Mouse (Mus musculus) urinary bladder, postnatal 10 days (tissue): Measurements from ENCODE around the gene Lasp1.
A peak's percentile ranks its signal among the peaks of the same experiment; 100 is the strongest.

ENCODE experiments used
- DNase-seq: peaks from one replicate; pipeline ENCODE4 v3.0.0; 2022; ENCODE audit warnings: low spot score

Lasp1 gene

DNA sequence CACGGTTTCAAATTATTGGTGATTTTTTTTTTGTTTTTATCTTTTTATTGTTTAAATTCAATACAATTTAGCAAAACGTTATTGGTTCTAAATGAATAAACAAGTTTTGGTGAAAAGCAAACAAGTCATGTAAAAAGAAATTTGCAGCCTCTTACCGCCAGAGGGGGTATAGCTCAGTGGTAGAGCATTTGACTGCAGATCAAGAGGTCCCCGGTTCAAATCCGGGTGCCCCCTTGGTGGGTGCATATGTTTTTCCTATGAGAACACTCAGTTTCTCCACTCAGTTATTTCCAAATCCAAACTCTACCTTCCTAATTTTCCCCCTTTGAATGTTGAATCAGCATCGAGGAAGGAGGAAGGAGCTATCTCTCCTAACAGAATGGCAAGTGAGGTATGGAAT, 1.9 kb upstream of the Lasp1 start:
- no peak for DNase-seq

DNA sequence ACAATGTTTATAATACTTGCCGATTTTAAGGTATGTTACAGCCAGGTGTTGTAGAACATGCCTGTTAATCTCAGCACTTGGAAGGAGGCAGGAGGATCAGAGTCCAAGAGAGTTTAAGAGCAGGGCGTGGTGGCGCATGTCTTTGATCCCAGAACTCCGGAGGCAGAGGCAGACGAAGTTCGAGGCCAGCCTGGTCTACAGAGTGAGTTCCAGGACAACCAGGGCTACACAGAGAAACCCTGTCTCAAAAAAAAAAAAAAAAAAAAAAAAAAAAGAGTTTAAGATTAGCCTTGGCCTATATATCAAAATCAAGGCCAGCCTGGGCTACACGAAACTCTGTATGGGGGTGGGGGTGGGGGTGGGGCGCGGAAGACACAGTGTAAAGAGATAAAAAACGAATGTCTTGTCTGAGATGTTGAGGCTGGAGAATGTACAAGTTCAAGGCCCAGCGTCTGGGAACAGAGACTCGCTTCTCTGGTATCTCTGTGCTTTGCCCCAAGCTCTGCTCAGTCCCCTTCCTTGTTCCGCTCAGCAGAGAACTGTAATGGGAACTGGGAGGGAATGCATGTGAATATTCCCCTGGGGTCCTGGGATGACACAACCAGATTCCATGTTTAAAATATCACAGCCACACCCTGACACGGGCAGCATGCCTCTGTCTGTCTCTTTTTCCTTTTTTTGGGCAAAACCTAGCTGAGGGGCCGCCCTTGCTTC, 1.3 kb upstream of the Lasp1 start:
- no peak for DNase-seq

DNA sequence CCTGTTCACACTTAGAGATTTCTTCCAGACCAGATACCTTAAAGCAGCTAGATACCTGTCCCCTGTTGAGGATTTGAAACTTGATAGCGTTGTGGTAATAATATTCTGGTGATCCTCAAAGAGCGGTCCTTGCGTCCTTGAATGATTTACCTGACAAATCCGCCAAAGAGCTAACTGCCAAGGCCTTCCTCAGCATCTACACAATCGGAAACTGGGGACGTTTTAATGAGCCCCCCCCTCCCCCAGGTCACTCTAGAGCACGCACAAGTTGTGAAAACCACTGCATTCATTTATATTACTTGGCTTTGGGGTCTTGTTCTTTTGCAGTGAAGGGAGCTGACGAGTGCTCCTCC, 741 bp upstream of the Lasp1 start:
- DNase-seq = no peak

DNA sequence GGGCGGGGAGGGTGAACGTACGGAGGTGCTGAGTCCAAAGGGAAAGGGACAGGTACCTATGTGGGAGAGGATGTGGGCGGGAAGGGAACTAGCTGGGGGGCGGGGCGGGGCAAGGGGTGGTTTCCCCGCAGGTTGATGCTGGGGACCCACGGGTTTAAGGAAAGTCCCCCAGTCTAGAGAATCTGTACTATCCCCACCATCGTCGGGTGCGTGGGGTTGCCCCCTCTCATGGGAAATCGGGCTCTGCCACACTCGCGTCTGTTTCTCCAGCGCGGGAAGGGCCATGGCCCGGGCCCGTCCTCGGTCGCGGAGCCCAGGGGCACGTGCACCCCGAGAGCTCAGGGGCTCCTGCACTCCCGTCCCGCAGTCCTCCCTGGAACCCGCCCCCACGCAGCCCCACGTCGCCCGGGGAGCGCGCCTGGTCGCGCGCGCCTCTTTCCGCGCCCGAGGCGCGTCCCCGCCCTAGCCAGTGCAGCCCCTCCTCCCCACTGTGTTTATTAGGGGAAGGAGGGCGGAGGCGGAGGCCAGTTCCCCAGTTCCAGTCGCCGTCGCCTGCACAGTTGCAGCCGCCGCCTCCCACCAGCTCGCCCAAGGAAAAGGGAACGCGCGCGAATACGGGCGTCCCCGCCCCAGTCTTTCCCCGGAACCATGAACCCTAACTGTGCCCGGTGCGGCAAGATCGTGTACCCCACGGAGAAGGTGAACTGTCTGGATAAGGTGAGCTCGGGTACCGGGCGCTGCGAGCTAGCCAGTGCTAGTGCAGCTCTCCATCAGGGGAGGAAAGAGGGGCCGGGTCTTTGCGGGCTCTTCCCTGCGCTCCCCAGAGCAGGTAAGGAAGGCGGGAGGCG, 570 bp downstream of the Lasp1 start:
- peak; percentile 44 for DNase-seq

DNA sequence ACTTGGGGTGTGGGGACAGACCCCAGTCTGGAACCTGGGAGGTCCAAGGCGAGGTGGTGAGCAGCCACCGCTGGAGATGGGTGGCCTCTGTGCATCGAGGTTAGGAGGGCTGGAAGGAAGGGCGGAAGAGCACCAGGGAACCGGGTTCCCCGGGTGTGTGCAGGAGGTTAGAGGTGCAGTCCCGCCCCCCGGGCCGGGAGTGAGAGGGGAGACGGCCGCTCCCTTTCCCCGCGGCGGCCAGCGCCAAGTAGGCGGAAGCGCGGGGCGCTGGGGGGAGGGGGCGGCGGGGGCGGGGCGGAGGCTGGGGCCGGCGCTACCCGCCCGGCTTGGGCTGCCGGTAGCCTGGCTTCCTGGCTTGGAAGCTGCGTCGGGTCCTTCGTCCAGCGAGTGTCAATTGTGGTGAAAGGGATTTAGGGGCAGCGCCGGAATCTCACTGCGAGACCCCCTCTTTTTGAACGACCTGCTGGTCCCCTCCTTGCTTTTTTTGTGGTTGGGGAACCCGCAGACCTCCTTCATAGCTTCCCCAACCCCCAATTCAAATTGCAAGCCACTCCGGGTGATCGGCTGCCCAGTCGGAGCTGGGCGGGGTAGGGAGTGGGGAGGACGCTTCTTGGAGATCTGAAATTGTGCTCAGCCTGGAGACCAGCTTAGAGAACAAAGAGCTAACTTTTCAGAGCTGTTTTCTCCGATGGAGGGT, 1.3 kb downstream of the Lasp1 start:
- DNase-seq = no peak

DNA sequence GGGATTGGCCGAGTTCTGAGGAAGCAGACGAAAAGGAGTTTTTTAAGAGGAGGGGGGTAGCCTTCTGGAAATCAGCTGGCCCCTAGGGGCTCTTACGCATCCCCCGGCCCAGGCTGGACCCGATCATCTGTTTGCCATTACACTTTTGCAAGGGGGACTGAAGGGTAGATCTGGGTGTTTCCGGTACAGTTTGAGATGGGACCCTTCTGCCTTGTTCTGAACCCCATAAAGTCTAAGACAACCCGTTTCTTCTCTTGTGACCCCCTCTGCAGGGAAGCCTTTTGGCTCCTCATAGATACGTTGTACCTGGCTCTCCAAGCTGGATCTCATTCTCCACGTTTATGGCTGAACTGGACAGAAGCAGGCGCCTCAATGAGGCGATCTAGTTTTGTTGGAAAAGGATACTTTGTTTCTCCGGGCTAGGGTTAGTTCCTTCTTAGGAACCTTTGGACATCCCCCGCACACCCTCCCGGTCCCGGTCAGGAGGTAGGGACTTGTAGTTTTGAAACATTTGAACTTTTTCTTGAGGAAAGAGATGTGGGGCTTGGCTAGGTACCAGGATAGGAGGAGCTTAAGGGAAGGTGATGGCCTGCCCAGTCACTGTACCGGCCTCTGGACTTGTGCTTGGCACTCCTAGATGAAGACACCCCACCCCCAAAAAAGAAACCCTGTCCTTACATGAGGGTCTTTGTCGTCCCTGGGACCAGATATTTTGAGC, 2.0 kb downstream of the Lasp1 start:
- no peak for DNase-seq

DNA sequence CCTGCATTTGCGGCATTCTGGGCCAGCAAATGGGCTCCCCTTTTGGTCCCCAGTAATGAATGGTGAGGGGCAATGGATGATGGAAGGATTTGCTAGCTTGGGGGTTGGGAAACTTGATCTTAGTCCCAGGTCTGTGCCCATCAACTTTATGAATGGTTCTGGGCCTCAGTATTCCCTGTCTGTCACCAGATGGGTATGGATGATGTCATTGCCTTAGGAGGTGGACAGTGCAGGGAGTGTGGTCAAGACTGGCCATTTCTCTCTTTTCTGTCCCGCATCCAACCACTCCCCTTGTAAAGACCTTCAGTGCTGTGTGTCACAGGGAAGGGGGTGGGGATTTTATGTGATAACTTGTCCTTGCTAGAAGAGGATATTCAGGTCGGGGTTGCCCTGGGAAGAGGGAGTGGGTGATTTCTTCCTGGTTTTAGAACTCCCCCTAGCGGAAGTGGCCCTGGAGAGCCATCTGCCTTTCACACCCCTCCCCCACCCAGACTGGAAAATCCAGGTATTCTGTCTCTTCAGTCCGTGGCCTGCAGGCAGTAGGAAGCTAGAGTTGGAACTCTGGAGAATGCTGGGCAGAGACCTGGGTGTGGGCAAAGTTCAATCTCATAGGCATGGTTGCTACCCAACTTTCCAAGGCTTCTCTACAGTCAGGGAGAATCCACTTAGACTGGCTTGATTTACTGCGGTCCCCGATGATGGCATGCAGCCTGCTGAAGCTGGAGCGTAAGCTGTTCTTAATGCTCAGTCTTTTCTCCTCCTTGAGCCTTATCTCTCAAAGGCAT, 2.8 kb downstream of the Lasp1 start:
- DNase-seq = no peak

DNA sequence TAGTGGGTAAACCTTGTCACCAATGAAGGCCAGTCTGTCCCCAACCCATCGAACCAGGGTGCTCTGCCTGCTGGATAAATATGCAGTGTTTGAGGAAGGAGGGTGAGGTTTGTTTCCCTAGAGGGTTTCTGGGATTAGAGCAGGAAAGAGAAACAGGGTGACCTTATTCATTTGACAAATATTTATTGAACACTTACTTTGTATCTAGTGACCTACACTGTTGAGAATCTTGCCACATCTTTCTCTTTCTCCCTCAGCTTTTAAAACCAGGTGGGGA, 3.3 kb downstream of the Lasp1 start:
- no peak for DNase-seq

DNA sequence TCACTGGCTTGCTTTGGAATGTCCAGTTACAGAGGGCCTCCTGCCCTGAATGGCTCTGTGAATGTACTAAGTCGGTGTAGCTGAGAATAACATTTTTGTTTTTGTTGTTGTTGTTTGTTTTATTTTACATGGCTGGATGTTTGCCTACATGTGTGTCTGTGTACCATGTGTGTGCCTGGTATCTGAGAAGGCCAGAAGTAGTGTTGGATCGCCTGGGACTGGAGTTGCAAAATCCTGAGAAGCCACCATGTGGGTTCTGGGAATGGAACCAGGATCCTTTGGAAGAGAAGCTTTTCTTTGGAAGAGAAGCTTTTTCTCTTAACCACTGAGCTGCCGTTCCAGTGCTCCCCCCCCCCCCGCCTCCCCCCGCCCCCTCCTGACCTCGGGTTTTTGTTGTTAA, 3.7 kb downstream of the Lasp1 start:
- no peak for DNase-seq

DNA sequence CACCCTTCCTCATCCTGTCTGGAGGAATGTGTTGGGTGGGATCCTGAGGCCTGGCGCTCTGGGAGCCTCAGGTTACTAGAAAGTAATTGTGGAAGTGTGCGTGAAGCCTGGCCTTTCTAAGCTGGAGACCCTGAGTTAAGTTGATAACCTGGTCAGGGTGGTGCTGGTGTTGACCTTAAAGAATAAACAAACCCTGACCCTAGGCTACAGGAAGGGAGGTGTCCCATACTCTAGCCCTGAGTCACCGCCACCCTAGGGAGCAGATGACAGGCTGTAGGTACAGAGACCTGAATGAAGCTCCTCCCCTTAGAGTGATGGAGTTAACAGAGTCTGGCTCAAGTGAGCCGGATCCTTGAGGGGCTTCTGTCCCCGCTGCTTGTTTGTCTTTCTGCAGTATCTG, 5.0 kb downstream of the Lasp1 start:
- no peak for DNase-seq

DNA sequence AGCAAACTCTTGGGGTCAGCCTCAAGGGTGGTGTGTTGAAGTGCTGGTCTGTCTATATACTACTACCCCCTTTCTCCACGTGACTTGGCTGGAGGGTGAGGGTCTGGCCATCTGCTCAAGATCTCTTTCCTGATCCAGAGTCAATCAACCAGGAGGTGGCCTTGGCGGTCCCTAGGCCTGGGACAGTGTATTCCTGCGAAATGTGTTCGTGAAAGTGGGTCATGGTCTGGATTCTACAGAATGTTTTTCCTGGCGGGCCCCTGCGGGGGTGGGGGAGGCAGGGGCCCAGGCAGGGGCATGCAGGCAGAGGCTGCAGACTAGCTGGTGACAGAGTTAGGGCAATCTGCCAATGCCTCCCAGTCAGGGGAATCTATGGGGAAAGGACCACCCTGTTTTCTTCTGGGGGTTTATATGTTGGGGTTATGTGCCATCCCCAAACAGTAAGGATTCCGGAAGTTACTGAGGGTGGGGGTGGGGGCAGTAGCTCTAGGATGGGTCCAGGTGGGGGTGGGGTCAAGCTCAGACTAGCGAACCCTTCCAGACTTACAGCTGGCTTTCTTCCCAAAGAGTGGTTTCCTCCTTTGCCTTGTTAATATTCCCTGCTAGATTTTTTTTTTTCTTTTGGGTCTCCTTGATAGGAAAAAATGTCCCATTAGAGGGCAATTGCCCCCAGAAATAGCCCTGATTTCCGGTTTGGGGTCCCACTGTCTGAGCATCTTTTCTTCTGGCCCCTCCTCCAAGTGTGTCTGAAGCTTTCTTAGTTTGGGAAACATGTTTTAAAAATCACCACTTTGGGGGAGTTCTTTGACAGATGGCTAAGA, 6.3 kb downstream of the Lasp1 start:
- no peak for DNase-seq

DNA sequence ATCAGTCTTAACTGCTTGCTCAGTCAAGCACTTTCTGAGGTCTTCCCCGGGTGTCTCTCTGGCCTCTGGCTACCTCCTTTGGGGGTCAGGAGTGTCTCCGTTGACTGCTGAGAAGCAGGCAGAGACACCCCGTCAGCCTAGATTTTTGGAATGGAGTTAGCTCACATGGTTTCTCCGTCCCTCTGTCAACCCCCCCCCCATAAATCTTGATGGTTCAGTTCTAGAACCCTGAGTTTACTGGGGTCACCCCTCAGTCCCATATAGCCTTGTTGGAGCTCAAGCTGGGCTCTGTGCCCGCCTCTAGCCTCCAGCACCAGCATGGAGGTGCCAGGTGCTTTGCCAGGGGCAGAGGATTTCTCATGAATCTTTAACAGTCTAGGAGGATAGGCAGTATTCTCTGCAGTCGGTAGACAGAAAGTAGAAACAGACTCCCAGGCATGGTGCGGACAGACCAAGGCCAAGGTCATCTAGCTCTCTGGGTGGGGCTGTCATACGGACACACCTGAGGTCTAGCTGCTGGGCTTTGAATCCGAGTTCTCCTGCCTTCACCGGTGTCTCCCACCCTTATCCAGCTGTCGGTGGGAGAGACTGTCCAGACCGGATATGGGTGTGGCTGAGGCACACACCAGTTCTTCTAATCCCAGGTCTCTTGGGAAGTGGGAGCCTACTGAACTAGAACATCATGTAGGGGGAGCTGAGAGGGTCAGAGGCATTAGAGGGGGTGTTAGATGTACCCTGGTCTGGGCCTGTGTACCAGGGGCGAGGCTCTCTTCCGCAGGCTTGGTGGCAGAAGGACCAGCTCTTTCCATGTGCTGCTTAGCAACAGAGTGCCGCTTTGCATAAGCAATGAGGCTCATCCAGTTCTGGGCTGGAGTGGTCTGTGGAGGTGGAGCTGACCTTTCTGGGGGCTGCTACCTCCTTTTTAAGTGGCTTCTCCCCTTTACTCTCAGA, 7.1 kb downstream of the Lasp1 start:
- no peak for DNase-seq

DNA sequence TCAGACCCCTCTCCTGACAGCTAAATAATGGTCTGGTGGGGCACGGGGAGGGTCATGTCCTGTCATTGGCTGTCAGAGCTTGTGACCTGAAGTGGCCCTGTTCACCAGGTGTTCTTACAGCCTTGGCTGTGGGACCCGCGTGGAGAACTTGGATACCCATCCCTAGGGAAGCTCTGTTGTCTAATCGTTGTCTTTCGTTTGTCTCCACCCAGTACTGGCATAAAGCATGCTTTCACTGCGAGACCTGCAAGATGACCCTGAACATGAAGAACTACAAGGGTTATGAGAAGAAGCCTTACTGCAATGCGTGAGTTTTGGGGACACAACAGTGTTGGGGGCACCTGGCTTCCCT, 7.8 kb downstream of the Lasp1 start:
- no peak for DNase-seq

DNA sequence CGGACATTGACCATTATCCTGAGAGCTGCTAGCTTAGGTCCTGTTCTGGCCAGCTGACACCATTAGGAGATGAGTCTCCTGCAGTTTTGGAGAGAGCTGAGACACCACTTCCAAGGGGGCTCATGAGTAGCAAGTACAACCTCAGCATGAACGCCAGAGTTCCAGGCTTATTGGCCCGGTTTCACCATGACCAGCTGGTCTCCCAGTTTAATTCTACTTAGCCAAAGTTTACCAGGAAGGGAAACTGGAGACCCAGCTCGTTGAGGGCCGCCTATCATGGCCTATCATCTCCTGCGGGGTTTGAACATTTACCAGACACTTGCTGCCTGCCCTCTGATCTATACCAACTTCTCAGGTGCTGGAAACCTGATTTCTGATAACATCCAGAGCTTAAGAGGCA, 8.8 kb downstream of the Lasp1 start:
- DNase-seq = no peak

DNA sequence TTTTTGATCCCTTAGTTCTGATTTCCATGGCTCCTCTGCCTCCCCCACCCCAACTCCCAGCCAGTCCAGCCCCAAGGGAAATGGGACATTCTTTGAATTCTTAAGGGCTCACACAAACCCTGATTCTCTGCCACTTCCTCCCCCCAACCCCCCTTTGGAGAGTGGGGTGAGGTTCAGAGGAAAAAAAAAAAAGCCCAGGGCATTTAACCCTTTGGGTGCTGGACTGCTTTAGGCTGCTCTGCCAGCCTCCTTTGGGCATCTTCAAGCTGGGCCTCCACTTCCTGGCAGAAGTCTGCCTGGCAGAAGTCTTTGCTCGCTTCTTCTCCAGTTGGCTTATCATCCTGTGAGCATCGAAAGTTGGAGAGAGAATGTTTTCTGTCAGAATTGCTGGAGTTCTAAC, 9.3 kb downstream of the Lasp1 start:
- no peak for DNase-seq

DNA sequence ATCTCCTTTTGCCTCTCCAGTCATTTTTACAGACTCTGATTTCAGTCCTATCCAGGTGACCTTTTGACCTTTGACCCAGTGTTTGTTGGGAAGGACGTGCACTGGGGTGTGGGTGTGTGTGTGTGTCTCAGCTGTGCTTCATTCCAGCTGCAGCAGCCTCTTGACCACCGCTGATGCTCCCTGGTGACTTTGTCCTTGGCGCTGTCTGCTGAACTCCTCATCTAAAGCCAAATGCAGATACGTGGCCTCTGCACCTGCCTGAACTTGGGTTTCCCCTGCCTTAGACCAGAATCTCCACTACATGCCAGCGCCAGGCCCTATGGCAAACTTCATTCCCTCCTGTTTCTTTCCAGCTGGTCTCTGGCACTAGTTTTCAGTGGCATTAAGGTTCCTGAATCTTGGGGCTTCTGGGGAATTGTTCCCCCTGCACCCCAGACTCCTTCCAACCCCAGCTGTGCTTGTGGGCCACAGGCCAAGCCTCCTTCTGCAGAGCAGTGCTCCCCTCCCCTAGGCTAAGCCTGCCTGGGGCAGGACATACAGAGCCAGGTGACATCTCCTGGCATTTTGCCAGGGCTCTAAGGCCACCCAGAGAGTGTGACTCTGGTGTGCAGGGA, 9.9 kb downstream of the Lasp1 start:
- DNase-seq = no peak

DNA sequence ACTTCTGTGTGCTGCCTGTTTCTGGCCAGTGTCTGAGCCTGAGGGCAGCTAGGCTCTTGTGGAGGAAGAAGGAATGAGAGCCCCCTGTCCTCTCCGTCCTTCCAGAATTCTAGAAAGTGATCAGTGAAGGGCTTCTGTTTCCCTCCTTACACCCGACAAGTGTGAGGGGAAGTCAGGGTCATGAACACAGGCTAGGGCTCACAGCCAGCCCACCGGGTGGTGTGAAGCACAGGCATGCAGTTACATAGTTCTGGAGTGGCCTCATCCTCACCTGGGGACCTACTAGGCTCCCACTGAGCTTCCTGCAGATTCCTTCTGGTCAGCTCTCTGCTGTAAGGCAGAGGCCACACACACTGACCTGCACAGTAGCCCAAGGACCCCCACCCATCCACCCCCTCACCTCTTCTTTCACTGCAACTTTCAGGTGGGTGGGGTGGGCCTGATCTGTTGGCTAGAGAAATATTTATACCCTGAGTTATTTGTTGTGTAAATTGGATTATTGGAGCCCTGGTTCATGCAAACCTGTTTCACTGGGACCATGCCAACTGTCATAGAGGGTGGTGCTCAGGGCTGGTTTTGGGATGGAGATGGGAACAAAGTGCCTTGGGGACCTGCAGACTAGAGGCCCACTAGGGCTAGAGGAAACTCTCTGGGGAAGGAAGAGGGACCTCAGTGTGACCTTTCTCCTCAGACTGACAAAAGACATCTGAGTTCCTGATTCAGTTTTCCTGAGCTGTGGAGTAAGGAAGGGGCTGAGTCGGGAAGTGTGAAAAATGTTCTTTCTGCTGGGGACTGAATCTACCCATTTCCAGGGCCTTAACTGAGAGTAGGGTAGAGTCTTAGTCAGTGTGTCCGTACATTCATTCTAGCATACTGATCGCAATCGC, 10.7 kb downstream of the Lasp1 start:
- no peak for DNase-seq

DNA sequence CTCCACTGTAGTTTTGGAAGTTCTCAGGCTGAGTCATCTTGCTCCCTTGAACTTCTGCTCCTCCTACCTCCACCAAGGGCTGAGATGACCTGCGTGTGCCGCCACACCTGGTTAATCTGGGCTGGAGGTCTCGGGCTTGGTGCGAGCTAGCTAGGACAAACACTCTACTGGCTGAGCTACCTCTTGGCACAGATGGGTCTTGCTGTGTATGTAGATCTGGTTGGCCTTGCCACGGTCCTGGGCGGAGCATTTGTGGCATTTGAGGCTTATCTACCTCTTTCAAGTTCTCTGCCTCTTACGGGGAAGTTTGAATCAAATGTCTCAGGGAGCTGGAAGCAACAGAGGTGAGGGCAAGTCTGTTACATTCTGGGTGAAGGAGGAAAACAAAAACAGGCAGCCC, 11.6 kb downstream of the Lasp1 start:
- no peak for DNase-seq

DNA sequence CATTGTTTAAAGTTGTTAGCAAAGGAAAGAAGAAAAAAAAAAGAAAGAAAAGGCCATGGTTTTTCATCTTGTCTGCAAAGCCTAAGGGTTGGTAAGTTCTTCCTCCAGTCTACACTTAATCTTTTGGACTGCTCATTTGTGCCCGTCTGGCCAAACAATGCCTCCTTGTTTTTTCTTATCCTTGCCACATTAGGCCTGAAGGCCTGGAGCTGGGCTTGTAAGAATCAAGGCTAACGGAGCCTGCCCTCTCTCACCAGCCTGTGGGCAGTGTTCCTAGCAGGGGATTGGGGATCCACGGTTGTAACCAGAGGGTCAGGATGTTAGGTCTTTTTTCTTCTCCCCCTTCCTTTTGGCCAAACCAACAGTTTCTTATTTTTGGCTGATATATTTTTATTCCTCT, 12.2 kb downstream of the Lasp1 start:
- no peak for DNase-seq
